Mouse (Mus musculus) cerebellum, adult 18-20 months (tissue): ENCODE measurements around the gene Fah.

Experiments
- DNase-seq, 2 experiments: peaks; one replicate each; pipeline ENCODE4 v3.0.0; 2021

Gene Fah

DNA sequence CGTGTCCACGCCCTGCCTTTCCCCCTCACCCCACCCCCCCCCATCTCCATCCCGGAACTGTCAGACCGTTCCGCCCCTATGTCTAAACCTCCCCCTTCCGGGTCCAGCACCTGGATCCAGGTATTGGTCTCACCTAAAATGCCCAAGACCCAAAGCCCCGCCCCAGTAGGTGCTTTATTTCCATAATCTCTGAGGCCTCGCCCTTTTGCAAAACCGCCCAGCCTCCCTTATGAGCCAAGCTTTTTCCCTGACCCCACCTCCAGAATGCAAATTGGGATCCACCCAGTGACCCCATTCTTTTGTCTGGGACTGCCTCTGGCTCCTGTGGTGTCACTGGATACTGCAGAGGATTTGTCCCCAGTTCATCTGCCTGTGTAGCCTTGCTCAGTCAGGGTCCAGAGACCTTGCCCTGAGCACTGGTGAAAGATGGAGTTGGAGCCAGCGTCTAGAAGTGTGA lies at the start of gene Fah:
Gene Fah (minus strand): TSS at position 430 of the 457 bp plus-strand sequence.
- DNase-seq: peak; percentile 52 to 67

DNA sequence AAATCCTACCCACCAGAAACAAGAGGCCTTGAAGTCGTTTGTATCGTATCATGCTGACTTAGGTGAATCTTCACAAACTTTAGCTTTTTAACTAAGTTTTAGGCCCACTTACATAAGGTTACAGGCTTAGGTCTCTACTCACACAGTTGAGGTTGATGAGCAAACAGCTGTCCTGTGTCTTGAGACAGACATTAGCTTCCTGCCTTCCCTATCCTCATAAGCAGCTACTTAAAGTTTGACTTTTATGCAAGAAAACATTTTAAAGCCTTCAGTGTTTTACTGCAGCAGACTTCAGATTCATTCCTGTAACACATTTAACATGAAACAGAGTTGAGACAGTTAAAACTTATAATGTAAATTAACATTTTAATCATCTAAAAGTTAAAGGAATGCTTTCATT lies 46.2 kb upstream of the Fah start:
- no peak for DNase-seq

DNA sequence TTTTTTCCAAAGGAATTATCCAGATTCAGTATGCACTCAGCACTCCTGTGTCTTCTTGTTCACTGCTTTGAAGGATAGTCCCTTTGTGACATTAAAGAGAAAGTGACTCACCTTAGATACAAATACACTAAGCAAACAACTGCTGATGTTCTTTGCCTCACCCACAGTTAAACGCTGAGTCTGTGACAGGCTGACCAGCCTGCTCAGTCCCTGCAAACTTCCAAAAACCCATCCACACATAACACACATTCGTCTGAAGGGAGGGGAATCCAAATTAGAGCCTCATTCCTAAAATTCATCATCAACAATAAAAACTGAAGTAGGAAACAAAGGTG lies 45.4 kb upstream of the Fah start:
- DNase-seq: no peak

DNA sequence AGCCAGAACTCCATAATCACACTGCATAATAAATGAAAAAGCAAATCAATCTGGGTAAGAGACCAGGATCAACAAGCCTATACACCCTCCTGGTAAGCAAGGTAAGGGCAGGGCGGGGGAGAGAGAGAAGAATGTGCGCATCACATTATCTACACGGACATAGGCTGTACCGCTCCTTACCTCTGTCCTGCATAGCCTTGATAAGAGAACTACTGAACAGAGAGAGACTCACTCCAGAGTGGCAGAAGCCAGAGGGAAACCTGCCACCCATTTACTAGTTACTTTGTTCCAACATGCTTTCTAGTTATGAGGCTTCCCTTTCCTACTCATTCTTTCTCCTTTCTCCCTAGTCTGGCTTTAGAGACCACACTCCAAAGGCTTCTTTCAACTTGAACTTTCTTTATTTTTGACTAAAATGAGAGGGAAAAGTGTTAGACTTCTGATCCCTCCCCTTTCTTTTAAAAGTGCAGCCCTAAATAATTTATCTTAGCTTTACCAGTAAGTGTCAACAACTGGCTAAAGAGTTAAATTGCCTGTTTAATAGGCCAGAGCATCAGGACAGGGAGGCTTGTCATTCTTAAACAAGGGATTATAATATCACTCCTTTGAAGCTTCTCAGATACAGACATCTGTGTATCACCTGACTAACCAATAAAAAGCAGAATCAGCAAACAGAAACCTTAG lies 44.9 kb upstream of the Fah start:
- DNase-seq: no peak

DNA sequence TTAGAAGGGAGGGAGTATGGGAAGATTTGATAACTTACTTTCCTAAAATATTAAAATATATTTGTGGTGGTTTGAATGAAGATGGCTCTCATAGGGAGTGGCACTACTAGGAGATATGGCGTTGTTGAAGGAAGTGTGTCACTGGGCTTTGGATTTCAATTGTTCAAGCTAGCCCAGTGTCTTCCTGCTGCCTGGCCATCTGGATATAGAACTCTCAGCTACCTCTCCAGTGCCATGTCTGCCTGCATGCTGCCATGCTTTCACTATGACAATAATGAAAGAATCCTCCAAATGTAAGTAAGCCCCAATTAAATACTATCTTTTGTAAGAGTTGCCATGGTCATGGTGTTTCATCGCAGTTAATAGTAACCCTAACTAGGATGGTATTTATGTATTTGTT lies 42.5 kb upstream of the Fah start:
- DNase-seq: peak in 1 of 2 experiments; percentile 37

DNA sequence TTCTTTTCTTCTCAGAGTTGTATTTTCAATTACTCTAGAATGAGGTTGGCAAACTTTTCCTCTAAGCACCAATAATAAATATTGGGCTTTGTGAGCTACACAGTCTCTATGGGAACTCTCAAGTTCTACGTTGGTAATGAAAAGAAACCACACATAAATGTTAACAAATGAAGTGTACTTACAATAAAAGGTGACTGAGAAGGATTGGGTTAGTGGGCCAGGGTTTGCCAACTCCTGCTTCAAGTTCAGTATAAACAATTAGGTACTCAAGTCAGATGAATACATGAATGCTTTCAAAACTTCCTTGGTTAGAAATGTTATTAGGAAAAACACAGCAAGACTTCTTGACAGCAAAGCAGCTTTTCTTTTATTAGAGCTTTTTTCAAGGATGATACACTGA lies 39.7 kb upstream of the Fah start:
- no peak for DNase-seq

DNA sequence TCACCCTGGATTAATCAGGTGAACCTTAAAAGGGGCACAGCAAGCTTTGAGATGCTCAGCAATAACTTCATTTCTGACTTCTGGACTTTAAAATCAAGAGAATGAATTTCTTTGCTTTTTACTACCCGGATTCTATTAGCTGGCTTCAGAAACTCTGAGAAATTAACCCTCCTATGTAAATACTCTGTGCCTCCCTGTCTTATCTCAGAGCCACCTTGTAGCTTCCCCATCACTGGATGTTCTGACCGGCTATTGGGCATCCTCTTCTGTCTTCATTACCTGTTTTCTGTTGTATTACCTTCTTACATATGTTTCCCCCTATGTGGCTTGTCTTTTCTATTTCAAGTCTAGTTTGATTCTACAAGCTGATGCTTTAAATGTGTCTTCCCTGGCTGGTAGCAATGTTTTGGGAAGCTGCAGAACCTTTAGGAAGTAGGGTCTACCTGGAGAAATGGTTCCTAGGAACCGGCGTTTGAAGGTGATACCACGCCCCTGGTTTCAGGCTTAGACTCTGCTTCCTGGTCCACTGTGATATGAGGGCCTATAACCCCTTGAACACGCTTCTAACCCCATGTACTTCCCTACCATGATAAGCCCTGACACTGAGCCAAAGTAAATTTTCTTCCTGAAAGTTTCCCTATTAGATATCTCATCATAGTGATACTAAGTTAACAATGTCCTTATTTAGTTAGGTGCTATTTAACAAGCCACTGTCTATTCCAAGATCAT lies 36.9 kb upstream of the Fah start:
- DNase-seq: no peak

DNA sequence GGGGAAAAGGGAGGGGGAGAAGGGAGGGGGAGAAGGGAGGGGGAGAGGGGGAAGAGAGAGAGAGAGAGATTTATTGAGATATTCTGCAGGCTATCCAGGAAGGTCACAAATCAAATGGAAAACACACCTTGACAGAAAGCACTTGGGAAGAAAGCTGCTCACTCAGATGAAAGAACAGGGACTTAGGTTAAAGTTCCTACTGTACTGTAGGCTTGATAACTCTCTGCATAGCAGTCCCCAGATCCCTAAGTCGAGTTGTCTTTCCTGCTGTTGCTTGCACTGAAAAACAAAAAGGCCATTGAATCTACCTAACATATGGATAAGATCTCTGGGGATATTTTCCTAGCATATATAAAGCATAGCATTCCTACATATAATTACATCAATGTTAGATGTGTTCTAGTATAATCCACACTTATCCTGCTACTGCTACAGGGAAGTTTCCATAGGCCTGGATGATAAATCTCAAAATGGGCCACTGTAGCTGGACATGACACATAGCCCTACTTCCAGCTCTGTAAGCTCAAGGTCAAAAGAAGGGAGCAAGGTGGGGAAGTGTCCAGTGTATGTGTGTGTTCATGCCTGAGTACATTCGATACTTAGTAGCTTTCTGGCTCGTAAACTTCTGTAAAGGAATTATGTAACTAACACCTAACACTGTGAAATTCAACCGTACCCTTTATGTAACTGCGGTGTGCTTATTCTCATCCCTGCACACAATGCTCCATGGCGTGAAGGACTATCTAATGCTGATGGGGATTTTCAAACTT lies 35.8 kb upstream of the Fah start:
- DNase-seq: no peak

DNA sequence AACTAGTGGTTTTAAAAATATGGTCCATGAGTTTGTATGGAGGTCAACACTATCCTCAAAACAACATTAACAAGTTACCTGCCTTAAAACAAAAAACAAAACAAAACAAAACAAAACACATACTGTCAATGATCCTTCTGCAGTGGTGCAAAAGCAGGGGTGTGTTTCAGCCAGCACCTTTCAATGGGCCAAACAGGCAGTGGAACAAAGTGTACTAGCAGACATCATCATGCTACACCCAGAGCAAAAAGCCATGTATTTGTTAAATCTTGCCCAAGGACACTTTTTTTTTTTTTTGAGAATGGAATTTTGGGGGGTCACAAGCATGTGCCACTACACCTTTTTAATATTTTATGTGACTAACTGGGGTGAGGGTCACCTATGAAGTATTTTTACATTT lies 30.4 kb upstream of the Fah start:
- DNase-seq: no peak

DNA sequence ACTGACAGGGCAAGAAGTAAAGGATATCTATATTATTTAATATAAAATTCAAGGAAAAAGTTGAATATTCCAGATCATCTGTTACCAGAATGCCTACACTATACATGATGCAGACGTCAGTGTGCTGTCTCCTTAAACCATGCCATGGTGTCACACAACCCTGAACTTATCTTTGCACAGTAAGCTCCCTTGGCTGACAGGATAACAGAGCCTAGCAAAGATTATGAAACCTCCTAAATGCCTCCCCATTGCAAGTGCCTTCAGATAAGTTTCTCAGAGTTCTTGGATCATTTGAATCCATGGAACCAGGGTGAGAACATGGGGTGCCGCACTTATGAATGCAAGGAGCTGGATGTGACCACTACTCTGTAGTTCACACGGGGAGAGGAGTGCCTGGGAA lies 25.4 kb upstream of the Fah start:
- no peak for DNase-seq

DNA sequence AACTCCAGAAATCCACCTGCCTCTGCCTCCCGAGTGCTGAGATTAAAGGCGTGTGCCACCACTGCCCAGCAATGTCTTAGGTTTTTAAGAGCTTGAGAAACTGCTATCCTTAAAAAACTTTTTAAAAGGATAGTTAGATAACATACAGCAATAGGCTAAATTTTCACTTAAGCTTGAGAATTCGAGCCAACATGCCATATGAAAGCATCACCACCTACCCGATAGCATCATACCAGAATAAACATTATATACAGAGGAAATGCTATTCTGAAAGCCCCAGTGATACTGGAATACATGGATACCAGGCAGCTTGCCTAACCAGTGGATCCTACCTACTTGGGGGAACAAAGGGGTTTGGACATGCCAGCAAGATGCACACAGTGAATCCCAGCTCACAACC lies 17.2 kb upstream of the Fah start:
- DNase-seq: no peak

DNA sequence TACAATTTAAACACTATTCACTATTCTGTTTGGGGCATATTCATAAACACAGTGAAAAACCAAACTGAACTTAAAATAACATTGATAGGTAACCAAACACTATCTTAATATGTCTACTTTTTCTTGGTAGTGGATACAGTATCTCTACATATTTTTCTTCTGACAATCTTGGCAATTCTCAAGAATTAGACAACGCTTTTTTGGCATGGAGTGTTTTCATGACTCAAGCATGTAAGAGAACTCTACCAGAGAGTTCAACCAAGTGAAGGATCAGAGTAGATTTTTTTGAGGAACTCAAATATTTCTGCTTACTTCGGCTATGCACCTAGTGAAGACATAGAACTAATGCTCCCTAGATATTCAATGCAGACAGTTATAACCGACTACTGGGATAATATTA lies 14.4 kb upstream of the Fah start:
- no peak for DNase-seq

DNA sequence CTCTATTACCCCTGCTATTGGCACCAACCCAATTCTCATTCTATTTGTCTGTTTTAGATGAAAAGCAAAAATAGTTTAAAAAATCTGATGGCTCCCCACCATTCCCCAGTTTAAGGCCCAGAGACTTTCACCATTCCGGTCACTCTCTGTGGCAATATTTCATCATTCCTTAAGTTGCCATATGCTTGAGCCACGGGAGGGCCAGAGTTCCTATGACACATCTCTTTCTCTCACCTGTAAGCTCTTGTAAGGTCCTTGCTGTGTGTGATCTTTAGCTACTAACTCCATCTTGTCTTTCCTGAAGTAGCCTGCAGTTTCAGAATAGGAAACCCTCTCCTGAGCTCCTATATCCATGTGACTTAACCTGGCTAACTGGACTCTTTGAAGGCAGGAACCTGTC lies 12.4 kb upstream of the Fah start:
- DNase-seq: peak; percentile 43 to 47

DNA sequence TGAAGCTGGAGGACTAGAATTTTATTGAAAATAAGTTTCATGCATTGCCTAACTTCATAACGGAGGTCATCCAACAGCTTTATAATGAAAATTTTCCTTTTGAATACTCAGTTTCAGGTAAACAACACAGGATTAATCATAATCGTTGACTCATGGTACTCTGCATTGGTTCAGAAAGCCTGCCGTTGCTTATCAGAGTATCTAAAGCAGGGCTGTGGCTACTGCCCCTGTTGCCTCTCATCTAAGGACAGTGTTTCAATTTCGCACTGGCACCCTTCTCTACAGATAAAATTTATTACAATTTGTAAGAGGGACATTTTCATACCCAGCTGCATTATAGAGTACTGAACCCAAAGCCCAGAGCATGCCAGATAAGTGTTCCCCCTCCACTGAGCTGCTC lies 5.9 kb upstream of the Fah start:
- DNase-seq: no peak

DNA sequence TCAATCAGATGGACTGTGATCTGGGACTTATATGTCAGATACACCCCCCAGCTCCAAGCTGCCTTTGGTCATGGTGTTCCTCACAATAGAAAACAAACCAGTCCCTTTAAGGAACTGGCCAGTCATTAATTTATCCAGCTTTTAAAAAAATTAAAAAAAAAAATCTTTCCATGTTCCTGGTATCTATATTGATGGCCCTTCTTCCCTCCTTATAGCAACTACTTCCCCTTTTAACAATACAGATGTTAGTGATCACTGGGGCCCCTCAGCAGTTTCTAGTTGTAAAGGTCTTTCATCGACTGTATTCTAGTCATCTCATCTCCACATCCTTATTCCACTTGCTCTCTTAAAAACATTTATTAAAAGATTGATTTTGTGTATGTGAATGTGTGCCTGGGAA lies 5.1 kb upstream of the Fah start:
- DNase-seq: no peak

DNA sequence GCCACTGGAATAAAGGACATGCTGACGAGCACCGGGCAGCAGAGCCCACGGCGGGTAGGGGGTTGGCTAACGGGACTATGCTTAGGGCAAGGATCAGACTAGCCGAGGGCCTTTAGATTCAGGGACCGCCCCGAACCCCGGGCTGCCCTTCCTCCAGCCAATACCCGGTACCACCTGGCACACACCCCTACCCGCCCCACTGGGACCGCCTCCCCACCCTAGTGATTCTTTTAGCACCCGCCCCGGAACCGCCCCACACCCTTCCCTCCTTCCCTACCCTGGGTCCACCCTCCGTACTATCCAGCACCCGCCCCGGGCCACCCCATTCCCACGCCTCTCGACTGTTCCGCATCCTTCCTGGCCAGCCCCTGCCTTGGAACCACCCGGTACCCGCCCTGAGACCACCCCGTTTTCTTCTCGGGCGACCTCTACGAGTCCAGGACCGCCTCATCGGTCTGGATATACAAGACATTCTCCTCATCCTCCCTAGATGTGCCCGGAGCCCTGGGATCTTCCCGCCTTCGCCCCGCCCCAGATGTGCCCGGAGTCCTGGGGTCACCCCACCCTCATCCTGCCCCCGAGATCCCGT lies 724 bp downstream of the Fah start:
- peak; percentile 74 to 83 for DNase-seq

DNA sequence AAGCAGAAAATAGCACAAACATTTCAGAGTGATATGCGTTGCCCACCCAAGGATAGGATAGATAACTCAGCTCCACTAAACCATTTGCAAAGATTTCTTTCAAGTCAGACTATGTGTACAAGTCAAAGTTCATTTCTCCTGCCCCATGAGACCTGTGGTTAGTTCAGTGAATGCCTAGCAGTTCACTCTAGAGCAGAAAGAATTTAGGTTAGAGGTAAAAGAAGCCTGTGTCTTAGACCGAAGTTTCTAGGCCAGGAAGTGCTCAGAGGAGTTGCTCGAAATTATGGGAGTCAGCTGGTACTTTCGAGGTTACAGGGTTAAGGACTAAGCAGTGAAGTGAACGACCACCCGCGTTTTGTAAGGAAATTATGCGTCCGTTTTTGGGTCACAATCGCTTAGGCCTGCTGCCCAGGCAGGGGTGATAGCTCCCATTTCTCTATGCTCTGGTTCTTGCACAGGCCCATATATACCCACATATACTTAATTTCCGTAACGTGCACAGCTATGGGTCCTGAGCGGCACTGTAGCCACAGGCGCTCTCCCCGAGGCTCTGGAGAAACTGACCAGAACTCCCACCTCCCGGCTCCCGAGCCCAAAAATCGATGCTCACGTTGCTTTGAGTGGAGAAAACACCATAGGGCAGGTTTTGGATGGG lies 1.4 kb downstream of the Fah start:
- DNase-seq: no peak

DNA sequence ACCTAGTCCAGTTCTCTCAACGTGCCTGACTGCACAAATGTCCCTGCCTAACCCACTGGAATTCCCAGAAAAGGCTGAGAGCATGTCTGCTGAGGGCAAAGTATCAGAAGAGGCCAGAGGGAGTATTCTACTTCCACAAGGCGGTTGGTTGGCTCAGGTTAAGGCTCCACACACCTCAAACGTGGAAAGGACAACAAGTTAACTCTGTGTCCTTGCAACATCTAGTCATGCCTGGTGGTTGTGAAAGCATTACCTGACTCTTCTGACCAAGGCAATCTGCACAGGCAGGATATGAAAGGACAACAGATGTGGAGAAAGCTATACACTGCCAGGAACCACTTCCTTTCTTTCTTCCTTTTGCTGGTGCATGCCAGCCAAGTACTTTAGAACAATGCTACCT lies 2.0 kb downstream of the Fah start:
- DNase-seq: no peak

DNA sequence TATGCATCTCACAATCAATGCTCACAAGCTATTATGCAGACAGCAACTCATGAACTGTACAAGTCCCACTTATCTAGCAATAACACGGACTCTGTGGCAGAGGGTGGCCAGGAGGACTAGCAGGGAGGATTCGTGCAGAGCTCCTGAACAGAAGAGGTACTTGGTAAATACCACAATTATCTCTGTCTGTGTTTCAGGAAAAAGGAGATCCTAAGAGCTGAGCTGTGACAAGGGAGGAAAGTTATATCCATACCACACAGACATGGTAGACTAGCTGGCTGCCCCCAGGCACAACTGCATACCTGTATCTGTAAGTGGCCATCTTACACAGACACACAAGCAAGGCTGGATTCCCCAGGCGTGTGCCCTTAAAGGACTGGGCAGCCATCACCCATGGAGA lies 5.2 kb downstream of the Fah start:
- no peak for DNase-seq

DNA sequence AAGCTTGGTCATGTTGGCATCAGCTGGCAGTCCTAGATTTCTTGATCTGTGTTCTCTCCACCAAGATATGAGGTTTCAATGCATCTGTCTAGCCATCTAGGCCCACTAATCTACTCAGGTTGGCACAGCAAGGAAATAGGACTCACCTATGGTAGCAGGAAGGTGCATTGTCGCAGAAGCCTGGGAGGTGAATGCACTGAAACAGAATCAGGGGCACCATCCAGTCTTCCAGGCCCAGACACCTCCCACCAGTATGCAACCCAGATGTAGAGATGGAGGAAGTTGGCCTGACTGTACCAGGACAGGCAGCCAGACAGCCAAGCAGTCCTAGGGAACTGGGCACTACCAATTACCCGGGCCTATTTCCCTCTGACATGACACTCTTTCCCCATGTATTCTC lies 5.9 kb downstream of the Fah start:
- DNase-seq: no peak

DNA sequence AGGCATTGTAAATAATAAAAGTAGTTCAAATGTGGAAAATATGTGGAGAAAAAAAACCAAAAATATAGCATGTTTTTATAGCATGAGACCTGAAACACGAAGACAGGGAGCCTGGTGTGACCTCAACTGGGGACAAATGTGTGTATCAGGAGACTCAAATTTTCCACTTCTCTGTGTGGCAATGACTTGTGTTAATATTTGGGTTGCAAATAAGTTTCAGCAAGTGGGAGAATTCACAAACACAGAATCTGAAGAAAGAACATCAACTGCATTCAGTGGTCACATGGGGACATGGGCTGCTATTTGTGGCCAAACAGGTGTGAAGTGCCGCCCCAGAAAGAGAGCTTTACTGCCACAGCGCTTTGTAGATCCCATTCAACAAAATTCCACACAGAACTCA lies 9.9 kb downstream of the Fah start:
- no peak for DNase-seq

DNA sequence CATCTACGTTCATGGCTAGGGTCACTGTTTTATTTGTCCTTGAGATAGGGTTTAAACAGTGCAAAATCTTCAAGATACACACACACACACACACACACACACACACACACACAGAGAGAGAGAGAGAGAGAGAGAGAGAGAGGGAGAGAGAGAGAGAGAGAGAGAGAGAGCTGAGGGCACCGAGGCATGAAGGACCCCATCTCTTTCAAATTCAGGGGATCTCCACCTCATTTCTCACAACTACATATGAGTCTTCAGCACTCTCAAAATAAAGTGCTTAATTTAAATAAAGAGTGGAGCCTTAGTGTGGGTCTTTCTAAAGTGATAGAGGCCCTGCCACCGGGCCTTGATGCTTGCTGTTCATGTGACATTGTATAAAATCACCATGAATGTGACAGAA lies 10.5 kb downstream of the Fah start:
- no peak for DNase-seq

DNA sequence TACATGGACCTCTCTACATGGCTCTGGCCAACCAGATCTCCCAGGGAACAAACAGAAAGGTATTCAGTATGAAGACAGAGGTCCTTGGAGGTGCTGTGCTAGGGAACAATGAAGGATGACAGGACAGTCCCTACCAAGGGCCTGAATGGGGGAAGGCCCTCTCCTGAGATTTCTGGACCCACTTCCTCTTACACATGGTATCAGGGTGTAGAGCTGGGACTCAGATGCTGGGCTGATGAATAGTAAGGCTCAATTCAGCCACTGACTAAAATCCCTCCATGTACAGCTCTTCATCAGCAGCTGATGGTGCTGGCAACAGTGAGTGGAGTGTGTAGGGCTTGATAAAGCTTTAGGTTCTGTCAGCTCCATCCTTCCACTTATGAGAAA lies 11.6 kb downstream of the Fah start:
- no peak for DNase-seq
